Mouse (Mus musculus) gastrocnemius, postnatal 10 days (tissue): ENCODE data around the gene Cct2. TPM values are rescaled to one million over a fixed set of nuclear protein-coding genes. Genes with fewer than 3 reads are reported as not detected.
"Not testable (repeated sequence)": the region's sequence is repeated elsewhere in the genome, so short reads cannot be mapped to it uniquely, and the experiment has no call there.

Experiments used
- DNase-seq: peaks from one replicate; pipeline ENCODE4 v3.0.0; 2021; ENCODE audit warnings: mixed read lengths
- total RNA-seq, 2 experiments: library from RNA; stranded (reverse); gene quantifications; 2 replicates each; pipeline ENCODE4 v1.2.3; 2021

Gene Cct2
- total RNA-seq, 2 experiments from 2014 or later: 172 to 175 TPM

- no peak for DNase-seq
Observed at GRCm38 (mm10) chr10:117055668-117056067, 7.9 kb downstream of the Cct2 start.

GRCm38 (mm10) chr10:117049961-117050597 lies 13.5 kb downstream of the Cct2 start:
- no peak for DNase-seq

GRCm38 (mm10) chr10:117049253-117049652 lies 14.4 kb downstream of the Cct2 start:
- DNase-seq: no peak

GRCm38 (mm10) chr10:117045175-117046056 lies 18.2 kb downstream of the Cct2 start, which contains the start of gene Lrrc10:
Gene Lrrc10 (plus strand): TSS chr10:117045341.
- DNase-seq: no peak

GRCm38 (mm10) chr10:117043497-117044166 lies 20.0 kb downstream of the Cct2 start:
- not testable (repeated sequence) for DNase-seq

GRCm38 (mm10) chr10:117042295-117042694 lies 21.3 kb downstream of the Cct2 start:
- no peak for DNase-seq

GRCm38 (mm10) chr10:117040355-117040754 lies 23.3 kb downstream of the Cct2 start:
- DNase-seq: no peak

GRCm38 (mm10) chr10:117033785-117034184 lies 29.8 kb downstream of the Cct2 start:
- peak; percentile 90 for DNase-seq

GRCm38 (mm10) chr10:117031160-117031559 lies 32.5 kb downstream of the Cct2 start:
- DNase-seq: no peak

GRCm38 (mm10) chr10:117026176-117026575 lies 37.4 kb downstream of the Cct2 start:
- DNase-seq: no peak

GRCm38 (mm10) chr10:117025776-117026175 lies 37.8 kb downstream of the Cct2 start:
- not testable (repeated sequence) for DNase-seq

GRCm38 (mm10) chr10:117023693-117024092 lies 39.9 kb downstream of the Cct2 start:
- no peak for DNase-seq

- peak; percentile 54 for DNase-seq
Observed at GRCm38 (mm10) chr10:117021020-117021754, 42.4 kb downstream of the Cct2 start.

- DNase-seq: peak; percentile 48
Observed at GRCm38 (mm10) chr10:117018281-117018840, 45.3 kb downstream of the Cct2 start.

GRCm38 (mm10) chr10:117014565-117014964 lies 49.0 kb downstream of the Cct2 start:
- DNase-seq: no peak

GRCm38 (mm10) chr10:117013689-117014390 lies 49.8 kb downstream of the Cct2 start:
- no peak for DNase-seq

GRCm38 (mm10) chr10:117011047-117011446 lies 52.6 kb downstream of the Cct2 start:
- no peak for DNase-seq

- no peak for DNase-seq
Observed at GRCm38 (mm10) chr10:117009691-117010090, 53.9 kb downstream of the Cct2 start.

GRCm38 (mm10) chr10:117005707-117006464 lies 57.7 kb downstream of the Cct2 start:
- DNase-seq: no peak

- no peak for DNase-seq
Observed at GRCm38 (mm10) chr10:117004695-117005094, 58.9 kb downstream of the Cct2 start.
